Mouse (Mus musculus): ENCODE measurements around the gene Mpg.
"Not testable (repeated sequence)": the region's sequence is repeated elsewhere in the genome, so short reads cannot be mapped to it uniquely, and the experiment has no call there.

The Mpg gene

DNA sequence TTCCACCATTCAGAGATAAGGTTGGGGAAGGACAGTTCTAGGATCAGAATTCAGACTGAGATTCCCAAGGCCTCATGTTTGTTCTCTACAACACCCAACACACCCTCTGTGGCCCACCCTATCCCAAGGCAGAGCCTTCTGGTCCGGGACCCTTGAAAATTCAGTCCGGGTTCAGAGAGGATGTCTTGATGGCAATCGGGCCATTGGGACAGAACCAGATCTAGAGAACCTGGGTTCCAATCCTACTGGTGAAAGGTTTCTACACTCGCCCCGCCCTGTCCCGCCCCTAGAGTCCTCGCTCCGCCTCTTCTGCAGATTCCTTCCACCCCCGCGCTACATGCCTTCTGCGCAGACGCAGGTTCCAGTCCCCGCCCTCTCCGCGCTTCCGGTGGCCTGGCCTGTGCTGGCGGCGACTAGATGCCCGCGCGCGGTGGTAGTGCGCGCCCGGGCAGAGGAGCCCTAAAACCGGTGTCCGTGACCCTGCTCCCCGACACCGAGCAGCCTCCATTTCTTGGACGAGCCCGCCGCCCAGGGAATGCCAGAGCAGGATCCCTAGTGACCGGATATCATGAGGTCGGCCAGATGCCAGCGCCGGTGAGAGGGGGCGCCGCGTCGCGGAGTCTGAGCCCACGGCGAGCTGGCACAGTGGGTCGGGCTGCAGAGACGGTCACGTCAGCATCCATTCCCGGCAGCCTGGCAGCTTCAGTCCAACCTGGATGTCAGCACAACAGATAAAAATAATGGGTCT is at the start of gene Mpg:
Gene Mpg (plus strand): TSS at position 382 of the 748 bp plus-strand sequence.
- DNase-seq, result peak; percentile 99

- peak; percentile 58 for DNase-seq
These were observed 47.8 kb upstream of the Mpg start for GRCm38 (mm10) chr11:32178506-32178905.

- peak; percentile 77 for DNase-seq
These were observed 45.1 kb upstream of the Mpg start for GRCm38 (mm10) chr11:32181246-32181645.

- peak; percentile 93 for DNase-seq
These were observed 44.1 kb upstream of the Mpg start for GRCm38 (mm10) chr11:32181973-32182868.

DNA sequence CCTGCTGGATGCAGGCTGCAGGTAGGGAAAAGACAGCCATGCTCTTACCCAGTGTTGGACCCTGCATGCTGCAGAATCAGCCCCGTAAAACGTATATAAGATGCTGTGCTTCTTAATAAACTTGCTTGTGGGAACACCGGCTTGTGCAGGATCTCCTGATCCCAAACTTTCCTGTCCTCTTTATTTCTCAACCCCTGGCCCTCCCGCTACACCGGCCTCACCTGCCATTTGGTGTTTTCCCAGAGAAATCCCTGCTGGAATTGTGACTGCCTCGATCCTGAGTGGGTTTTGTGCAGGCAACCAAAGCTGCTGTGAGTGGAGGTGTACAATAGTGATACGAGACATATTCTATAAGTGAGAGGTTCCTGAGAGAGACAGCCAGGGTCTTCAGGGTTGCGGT is 41.8 kb upstream of the Mpg start:
- no peak for DNase-seq

DNA sequence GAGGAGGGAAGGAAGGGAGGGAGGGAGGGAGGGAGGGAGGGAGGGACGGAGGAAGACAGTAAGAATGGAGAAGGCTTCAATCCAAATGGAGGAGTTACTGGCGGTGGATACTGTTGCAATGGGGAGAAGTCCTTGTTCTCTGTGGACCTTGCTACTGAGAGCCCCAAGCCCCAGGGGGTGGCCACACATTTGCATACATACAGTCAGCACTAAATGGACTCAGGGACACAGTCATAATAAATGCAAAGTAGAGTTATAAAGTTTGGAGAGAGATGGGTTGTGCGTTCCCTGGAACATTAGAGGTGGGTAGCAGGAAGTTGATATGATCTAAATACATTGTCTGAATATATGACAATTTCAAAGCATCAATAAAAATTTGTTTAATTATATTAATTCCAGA is 40.3 kb upstream of the Mpg start:
- DNase-seq, result peak; percentile 31

GRCm38 (mm10) chr11:32187256-32187655 is 39.0 kb upstream of the Mpg start:
- peak; percentile 53 for DNase-seq

GRCm38 (mm10) chr11:32188881-32189280 is 37.4 kb upstream of the Mpg start:
- DNase-seq, result no peak

DNA sequence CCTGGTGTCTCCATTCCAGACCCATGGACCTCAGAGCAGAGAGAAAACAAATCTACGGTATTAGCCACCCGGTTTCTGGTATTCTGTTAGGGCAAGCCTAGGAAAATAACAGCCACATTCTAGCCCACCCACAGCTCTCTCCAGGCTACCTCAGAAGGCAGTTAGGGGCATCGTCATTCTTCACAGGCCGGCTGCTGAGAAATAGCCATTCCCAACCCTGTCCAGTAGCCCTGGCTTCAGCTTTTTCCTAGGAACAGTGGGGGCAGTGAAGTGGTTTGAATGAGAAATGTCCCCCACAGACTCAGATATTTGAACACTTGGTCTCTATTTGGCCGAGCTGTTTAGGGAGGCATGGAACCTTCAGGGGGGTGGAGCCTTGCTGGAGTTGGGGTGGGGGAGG is 36.9 kb upstream of the Mpg start:
- peak; percentile 85 for DNase-seq

DNA sequence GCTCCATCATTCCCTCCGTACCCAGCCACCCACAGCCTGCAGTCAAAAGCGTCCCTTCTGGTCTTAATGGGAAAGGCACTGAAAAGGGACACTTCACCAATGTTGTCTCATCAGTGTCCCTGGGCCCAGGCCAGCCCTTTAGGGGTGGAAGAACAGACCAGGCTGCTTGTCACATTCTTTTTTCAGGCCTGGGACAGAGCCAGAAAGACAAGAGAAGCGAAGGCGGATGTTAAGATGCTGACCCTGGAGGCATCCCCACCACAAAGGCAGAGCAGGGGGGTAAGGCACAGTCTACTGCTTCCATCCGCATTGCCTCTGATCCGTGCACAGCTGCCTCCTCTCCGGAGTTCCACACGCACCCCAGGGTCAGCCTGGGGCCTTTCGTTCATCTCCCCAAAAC is 36.2 kb upstream of the Mpg start:
- peak; percentile 87 for DNase-seq

GRCm38 (mm10) chr11:32190603-32191110 is 35.6 kb upstream of the Mpg start:
- DNase-seq, result peak; percentile 88

GRCm38 (mm10) chr11:32193156-32193555 is 33.1 kb upstream of the Mpg start:
- peak; percentile 55 for DNase-seq

DNA sequence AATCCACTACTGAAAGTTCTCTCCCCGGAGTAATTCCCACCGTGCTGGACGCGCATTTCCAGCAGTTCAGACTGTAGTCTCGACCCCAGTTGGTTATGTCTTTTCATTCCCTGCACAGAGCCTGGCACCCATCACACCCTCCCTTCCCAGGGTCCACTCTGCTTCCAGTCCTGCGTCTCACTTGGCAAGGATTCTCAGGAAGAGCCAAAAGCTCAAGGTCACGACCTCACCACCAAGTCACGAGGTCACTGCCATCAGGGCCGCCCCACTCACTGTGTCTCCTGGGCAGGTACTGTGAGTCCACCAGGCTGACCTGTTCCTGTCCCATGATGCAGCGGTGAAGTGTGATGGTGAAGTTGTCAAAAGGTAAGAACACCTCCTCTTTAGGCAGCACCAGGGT is 32.2 kb upstream of the Mpg start:
- DNase-seq, result peak; percentile 49

DNA sequence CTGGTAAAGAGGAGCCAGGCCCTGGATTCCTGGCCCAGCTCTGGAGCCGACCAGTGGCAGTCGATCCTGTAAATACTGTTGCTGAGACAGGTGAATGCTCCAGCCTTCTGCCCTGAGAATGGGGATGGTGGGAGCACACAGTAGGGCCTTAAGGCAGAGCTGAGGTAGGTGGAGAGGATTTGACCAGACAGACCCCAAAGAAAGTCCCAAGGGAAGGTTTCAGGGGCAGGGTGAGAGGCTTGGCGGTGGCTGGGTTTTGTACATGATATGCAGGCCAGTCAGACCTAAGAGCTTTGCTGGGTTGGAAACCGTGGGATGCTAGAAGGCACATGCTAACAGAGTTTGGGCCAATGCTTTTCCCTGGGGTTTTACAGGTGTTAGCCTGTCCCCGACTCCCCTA is 31.7 kb upstream of the Mpg start:
- DNase-seq, result no peak

DNA sequence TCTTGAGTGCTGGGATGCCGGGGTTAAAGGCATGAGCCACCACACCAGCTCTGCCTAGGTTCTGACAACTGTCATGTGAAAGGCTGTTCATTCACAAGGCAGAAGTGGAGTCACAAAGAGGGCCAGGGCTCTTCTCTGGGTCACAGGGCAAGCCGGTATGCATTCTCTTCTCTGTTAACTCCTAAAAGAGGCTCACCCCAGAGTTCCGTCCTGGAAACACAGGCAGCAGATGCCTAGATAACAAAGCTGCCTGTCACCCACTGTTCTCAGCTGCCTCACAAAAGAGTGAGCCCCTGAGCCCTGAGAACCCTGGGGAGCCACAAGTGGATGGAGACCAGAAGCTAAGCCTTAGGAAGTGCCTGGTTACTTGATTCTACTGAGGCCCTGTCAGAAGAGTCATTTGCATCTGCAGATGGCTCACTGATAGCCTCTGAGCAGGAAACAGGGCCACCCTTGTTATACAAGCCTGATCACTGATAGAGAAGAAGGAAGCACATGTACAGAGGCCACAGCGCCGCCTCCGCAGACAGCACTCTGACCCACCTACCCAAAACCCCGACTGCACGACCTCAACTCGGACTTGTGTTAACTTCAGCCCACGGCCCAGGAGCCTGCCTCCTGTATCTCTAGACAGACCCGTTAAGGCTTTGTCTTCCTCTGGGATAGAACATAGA is 30.3 kb upstream of the Mpg start:
- peak; percentile 84 for DNase-seq

- peak; percentile 76 for DNase-seq
These were observed 29.6 kb upstream of the Mpg start for GRCm38 (mm10) chr11:32196727-32197126.

- DNase-seq, result peak; percentile 56
These were observed 28.5 kb upstream of the Mpg start for GRCm38 (mm10) chr11:32197766-32198165.

GRCm38 (mm10) chr11:32198256-32198955 is 27.9 kb upstream of the Mpg start:
- peak; percentile 68 for DNase-seq

DNA sequence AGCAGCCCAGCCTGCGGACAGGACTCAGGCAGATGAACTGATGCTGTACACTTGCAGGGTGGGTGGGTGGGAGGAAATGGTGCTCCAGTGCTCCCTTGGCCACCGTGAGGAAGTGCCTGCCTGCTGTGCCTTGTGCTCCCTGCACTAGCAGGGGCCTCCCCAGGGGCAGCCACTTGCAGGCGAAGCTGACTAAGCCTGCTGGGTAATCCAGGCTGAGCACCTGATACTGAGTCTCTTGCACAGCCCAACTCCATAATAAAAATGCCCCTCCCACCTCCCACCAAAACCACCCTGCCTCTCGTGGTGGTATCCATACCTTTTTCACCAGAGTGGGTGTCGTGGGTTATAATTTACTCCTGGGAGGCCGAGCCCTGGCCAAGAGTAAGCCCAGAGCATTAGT is 27.1 kb upstream of the Mpg start:
- DNase-seq, result peak; percentile 57

- DNase-seq, result peak; percentile 88
These were observed 26.2 kb upstream of the Mpg start, which contains the start of gene Il9r for GRCm38 (mm10) chr11:32200075-32200601. TSS of gene Il9r (minus strand) at chr11:32200279.

DNA sequence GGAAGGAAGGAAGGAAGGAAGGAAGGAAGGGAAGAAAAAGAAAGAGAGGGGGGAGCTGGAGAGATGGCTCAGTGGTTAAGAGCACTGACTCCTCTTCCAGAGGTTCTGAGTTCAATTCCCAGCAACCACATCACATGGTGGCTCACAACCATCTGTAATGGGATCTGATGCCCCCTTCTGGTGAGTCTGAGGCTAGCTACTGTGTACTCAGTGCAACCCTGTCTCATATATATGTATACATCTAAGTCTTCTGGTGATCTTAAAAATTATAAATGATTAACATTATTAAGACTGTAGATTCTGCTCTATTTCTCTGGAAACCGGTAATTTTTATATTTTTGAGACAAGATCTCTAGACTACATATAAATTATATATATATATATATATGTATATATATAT is 25.3 kb upstream of the Mpg start:
- DNase-seq, result not testable (repeated sequence)
